Mouse (Mus musculus) hematopoietic stem cell, adult 5-6 weeks (primary cell): ENCODE data around the gene Mri1. TPM values are rescaled to one million over a fixed set of nuclear protein-coding genes. Genes with fewer than 3 reads are reported as not detected.

Experiments
- ATAC-seq, 2 experiments: fragments of 125-278 bp in 1 of 2; replicated peaks in 1 of 2; 2 replicates each; pipeline ENCODE4 v1.8.0; 2016 to 2017; ENCODE audit warnings: inconsistent platforms in 2 of 2, mild to moderate bottlenecking in 2 of 2, moderate number of reproducible peaks in 2 of 2, low read depth in 1 of 2, moderate TSS enrichment in 1 of 2; ENCODE audit not compliant: low FRiP score in 2 of 2, poor library complexity in 2 of 2, severe bottlenecking in 2 of 2, insufficient read depth in 1 of 2, low TSS enrichment in 1 of 2
- total RNA-seq: library from RNA; stranded (forward); fragments of 172-1452, 232-1000 nt; gene quantifications from 2 replicates; pipeline ENCODE4 v1.2.3, GENCODE M21; 2017

Mri1 gene
- total RNA-seq, 1 experiment from 2014 or later: 12.5 TPM

- ATAC-seq: peak; percentile 48 to 55; a peak in 2 of 4 replicates
These were observed 46.8 kb downstream of the Mri1 start for GRCm38 (mm10) chr8:84210167-84210791.

GRCm38 (mm10) chr8:84208381-84209380, 48.4 kb downstream of the Mri1 start:
- ATAC-seq: 0 out of 4 replicates have a peak, but pooled peaks of 1 of the 2 experiments have one; percentile 4

GRCm38 (mm10) chr8:84207811-84208210, 49.3 kb downstream of the Mri1 start:
- ATAC-seq: peak; percentile 65 to 68

- ATAC-seq: no peak
These were observed 50.5 kb downstream of the Mri1 start for GRCm38 (mm10) chr8:84206666-84207065.

GRCm38 (mm10) chr8:84205073-84205472, 52.1 kb downstream of the Mri1 start:
- no peak for ATAC-seq

- ATAC-seq: peak; percentile 30 to 33
These were observed 53.0 kb downstream of the Mri1 start for GRCm38 (mm10) chr8:84203975-84204772.

- ATAC-seq: peak; percentile 30 to 46
These were observed 53.9 kb downstream of the Mri1 start for GRCm38 (mm10) chr8:84202938-84203917.

- no peak for ATAC-seq
These were observed 54.7 kb downstream of the Mri1 start for GRCm38 (mm10) chr8:84202466-84202865.

GRCm38 (mm10) chr8:84201545-84202245, 55.4 kb downstream of the Mri1 start:
- 0 out of 4 replicates have a peak, but pooled peaks have one; percentile 1 to 5 for ATAC-seq

GRCm38 (mm10) chr8:84200652-84201544, 56.2 kb downstream of the Mri1 start:
- ATAC-seq: 0 out of 4 replicates have a peak, but pooled peaks of 1 of the 2 experiments have one; percentile 0

- no peak for ATAC-seq
These were observed 57.0 kb downstream of the Mri1 start for GRCm38 (mm10) chr8:84200126-84200555.

Other genes starting within 250 kb of the Mri1 start
- gene 2210011C24Rik, start 245.2 kb downstream of the Mri1 start, total RNA-seq: not detected in 2 replicates
- gene Palm3, start 235.9 kb downstream of the Mri1 start, total RNA-seq: 0.31 TPM in 1 of 2 replicates, not detected in the other
- gene Il27ra, start 214.7 kb downstream of the Mri1 start, total RNA-seq: 14.8 and 19.4 TPM in 2 replicates
- gene Rln3, start 212.3 kb downstream of the Mri1 start, total RNA-seq: not detected in 2 replicates
- 2.5 and 3.6 TPM in 2 replicates for gene Gm10643, start 192.2 kb downstream of the Mri1 start, total RNA-seq
- gene Rfx1, start 190.5 kb downstream of the Mri1 start, total RNA-seq: 2.3 and 5.3 TPM in 2 replicates
- 21.0 and 23.1 TPM in 2 replicates for gene Dcaf15, start 152.6 kb downstream of the Mri1 start, total RNA-seq
- gene Podnl1, start 131.3 kb downstream of the Mri1 start, total RNA-seq: 1.4 and 2.7 TPM in 2 replicates
- gene Cc2d1a, start 109.4 kb downstream of the Mri1 start, total RNA-seq: 5.8 and 7.0 TPM in 2 replicates
- 2.7 and 3.8 TPM in 2 replicates for gene 4930432K21Rik, start 109.3 kb downstream of the Mri1 start, total RNA-seq
- gene Nanos3, start 72.1 kb downstream of the Mri1 start, total RNA-seq: not detected in 2 replicates
- 6.8 and 13.4 TPM in 2 replicates for gene Zswim4, start 20.3 kb downstream of the Mri1 start, total RNA-seq
- gene D8Ertd738e, start 7.6 kb downstream of the Mri1 start, total RNA-seq: 68.7 and 88.1 TPM in 2 replicates
- gene Ccdc130, start 13.1 kb upstream of the Mri1 start, total RNA-seq: 6.6 and 17.1 TPM in 2 replicates
- gene Cacna1a, start 131.1 kb upstream of the Mri1 start, total RNA-seq: 9.8 and 13.2 TPM in 2 replicates